Mouse (Mus musculus) ES-E14 (cell line): ENCODE data around the gene Fam25c.
"Not testable (repeated sequence)": the region's sequence is repeated elsewhere in the genome, so short reads cannot be mapped to it uniquely, and the experiment has no call there.

ENCODE experiments used
- CHD2 ChIP-seq: IDR thresholded peaks from 2 replicates; pipeline ENCODE4 v1.6.1; 2014; ENCODE audit warnings: mild to moderate bottlenecking, low read depth, low read length, inconsistent platforms
- ZC3H11A ChIP-seq: IDR thresholded peaks from 2 replicates; pipeline ENCODE4 v1.6.1; 2012; ENCODE audit warnings: low read depth, mild to moderate bottlenecking, inconsistent platforms, low read length, borderline replicate concordance
- ZNF384 ChIP-seq: IDR thresholded peaks from 2 replicates; pipeline ENCODE4 v1.6.1; 2012; ENCODE audit warnings: low read depth, low read length, inconsistent platforms

DNA sequence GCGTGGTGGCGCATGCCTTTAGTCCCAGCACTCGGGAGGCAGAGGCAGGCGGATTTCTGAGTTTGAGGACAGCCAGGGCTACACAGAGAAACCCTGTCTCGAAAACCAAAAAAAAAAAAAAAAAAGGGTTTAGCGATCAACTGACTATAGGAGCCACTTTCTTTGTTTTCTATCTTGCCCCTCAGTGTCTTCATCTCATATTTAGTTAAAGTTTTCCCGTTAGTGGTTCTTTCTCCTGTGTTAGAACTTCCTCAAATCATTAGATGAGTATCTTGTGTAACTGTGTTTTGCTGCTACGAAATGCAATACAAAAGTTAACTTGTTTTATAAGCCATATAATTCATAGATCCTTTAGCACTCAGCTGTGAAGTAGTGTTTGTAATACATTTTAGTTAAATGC, 40.9 kb downstream of the Fam25c start:
- TF ChIP-seq ZC3H11A, CHD2: not testable (repeated sequence)
- peak; percentile 64 for TF ChIP-seq ZNF384
